Mouse (Mus musculus): Measurements from ENCODE around the gene Rnpepl1. TPM values are rescaled to one million over a fixed set of nuclear protein-coding genes. Genes with fewer than 3 reads are reported as not detected.

Gene Rnpepl1
- 26.5 and 28.4 TPM in 2 replicates for polyA plus RNA-seq (2015; fragmentation: Nextera tagmentation; extraction: Ambion mirVana)

DNA sequence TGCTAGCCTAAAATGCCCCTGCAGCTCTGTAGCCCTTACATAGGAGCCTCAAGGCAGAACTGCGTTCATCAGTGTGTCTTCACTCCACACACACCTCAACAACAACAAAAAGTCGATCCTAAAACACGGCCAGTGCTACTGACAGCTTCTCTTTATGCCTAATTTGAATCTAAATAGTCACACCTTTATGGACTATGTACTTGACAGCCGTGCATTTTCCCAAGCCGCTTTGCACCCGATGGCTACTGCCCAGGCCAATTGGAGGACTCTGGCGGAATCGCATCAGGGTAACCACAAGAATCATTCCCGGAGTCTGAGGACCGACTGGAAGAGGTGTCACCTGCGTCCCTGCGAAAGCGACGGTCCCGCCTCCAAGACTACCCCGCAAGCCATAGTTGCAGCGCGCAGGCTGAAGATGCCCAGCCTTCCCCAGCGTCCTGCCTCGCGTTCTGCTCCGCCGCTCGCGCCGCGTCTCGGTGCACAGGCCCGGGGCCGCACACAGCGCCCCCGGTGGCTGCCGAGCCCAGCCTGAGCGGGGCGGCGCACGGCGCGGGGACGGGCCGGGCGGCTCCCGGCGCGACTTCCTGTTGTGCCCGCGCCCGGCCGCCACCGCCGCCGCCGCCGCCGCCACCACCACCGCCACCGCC, at the start of gene Rnpepl1:
TSS of gene Rnpepl1 (plus strand) at position 545 of the 647 bp plus-strand sequence.
- Histone ChIP-seq H3K4me3 (ENCODE audit: low read depth, low read length) (peak within 1 kb of the TSS; percentile 90), H3K4me2 (ENCODE audit: low read length) (peak within 1 kb of the TSS; percentile 99), H3K27me3 (ENCODE audit: control insufficient read depth, insufficient read depth, low read depth, low read length) (no peaks in the 10 kb centered on the region), H3K27ac (ENCODE audit: low read length) (peak within 1 kb of the TSS; percentile 97), H3K36me3 (ENCODE audit: control insufficient read depth, insufficient read depth, low read length) (peaks cover 9% of the 10 kb centered on the region), H3K9ac (ENCODE audit: low read depth, low read length) (peak within 1 kb of the TSS; percentile 89), H3K9me3 (replicated peaks; ENCODE audit: control insufficient read depth, low read length, poor library complexity, severe bottlenecking) (no peaks in the 10 kb centered on the region), H3K4me1 (ENCODE audit: control insufficient read depth, insufficient read depth, low read length) (peaks cover 35% of the 10 kb centered on the region)
- under 1% methylated on average over 35 of the region's 57 CpGs for WGBS
- peak; percentile 78 for ATAC-seq

DNA sequence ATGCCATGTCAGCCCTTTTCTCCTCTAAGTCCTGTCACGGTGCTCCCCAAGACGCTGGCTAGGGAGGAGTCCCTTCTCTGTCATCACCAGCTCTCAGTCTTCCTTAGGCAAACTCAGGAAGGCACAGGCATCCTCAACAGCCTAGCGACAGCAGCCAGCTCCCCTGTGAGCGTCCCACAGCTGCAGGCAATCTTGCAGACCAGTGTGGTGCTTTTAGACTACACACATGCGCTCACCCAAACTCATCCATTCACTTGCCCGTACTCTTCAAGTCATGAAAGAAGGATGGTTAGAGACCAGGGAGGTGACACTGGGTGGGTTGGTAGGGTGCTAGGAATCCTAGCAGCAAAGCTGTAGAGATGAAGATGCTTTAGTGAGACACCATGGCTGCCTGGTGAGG, 49.1 kb upstream of the Rnpepl1 start:
- H3K9ac ChIP-seq (ENCODE audit: low read depth, low read length) = no peak overlapping the region
- ATAC-seq = peak; percentile 11; the same call in 1 of the 2 replicates
- WGBS = 76% methylated on average over 6 of the region's 6 CpGs
- H3K9me3 ChIP-seq (replicated peaks; ENCODE audit: control insufficient read depth, low read length, poor library complexity, severe bottlenecking) = no peaks in the 10 kb centered on the region
- H3K27me3 ChIP-seq (ENCODE audit: control insufficient read depth, insufficient read depth, low read depth, low read length) = no peaks in the 10 kb centered on the region
- H3K4me2 ChIP-seq (ENCODE audit: low read length) = no peak overlapping the region
- no peak overlapping the region for H3K4me3 ChIP-seq (ENCODE audit: low read depth, low read length)
- H3K27ac ChIP-seq (ENCODE audit: low read length) = peak overlapping the region; percentile 39
- H3K36me3 ChIP-seq (ENCODE audit: control insufficient read depth, insufficient read depth, low read length) = peaks cover 26% of the 10 kb centered on the region
- peaks cover 4% of the 10 kb centered on the region; the same call in 1 of the 2 replicates for H3K4me1 ChIP-seq (ENCODE audit: control insufficient read depth, insufficient read depth, low read length)

DNA sequence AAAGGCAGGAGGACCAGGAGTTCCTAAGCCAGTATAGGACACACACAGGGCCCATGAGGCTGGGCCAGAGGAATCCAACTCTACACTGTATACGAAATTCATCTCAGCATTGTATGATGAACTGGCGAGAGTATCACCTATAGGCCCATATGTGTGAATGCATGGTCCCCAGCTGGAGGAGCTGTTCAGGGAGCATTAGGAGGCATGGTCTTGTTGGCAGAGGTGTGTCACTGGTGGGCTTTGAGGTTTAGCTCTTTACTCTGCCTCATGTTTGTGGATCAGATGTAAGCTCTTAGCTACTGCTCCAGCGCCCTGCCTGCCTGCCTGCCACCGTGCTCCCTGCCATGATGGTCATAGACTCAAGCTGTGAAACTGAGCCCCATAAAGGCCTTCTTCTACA, 47.3 kb upstream of the Rnpepl1 start:
- Histone ChIP-seq H3K4me2 (ENCODE audit: low read length) (no peak overlapping the region), H3K27me3 (ENCODE audit: control insufficient read depth, insufficient read depth, low read depth, low read length) (no peaks in the 10 kb centered on the region), H3K36me3 (ENCODE audit: control insufficient read depth, insufficient read depth, low read length) (peaks cover 11% of the 10 kb centered on the region), H3K4me1 (ENCODE audit: control insufficient read depth, insufficient read depth, low read length) (peaks cover 4% of the 10 kb centered on the region; the same call in 1 of the 2 replicates), H3K4me3 (ENCODE audit: low read depth, low read length) (no peak overlapping the region), H3K9ac (ENCODE audit: low read depth, low read length) (no peak overlapping the region), H3K27ac (ENCODE audit: low read length) (no peak overlapping the region), H3K9me3 (replicated peaks; ENCODE audit: control insufficient read depth, low read length, poor library complexity, severe bottlenecking) (no peaks in the 10 kb centered on the region)
- no peak for ATAC-seq
- 90% methylated on average over 4 of the region's 4 CpGs for WGBS

DNA sequence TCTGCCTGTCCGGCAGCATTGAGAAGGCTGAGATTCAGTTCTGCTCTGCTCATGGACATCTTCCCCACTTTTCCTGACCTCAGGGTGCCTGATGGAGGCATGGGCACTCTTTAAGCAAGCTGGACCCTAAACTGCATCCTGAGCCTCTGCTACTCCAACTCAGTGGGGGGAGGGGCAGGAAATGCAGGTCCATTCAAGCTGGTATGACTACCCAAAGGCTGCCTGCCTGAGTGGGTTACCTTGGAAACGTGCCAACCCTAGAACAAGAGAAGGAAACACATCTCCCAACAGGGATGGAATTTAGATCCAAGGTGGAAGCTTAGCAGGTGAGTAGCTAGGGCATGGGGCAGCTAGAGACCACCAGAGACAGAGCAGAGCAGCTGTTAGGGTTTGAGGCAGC, 44.4 kb upstream of the Rnpepl1 start:
- no peak for ATAC-seq
- Histone ChIP-seq H3K4me3 (ENCODE audit: low read depth, low read length) (no peak overlapping the region), H3K4me2 (ENCODE audit: low read length) (no peak overlapping the region), H3K27me3 (ENCODE audit: control insufficient read depth, insufficient read depth, low read depth, low read length) (no peaks in the 10 kb centered on the region), H3K36me3 (ENCODE audit: control insufficient read depth, insufficient read depth, low read length) (no peaks in the 10 kb centered on the region), H3K9ac (ENCODE audit: low read depth, low read length) (no peak overlapping the region), H3K9me3 (replicated peaks; ENCODE audit: control insufficient read depth, low read length, poor library complexity, severe bottlenecking) (no peaks in the 10 kb centered on the region), H3K27ac (ENCODE audit: low read length) (no peak overlapping the region), H3K4me1 (ENCODE audit: control insufficient read depth, insufficient read depth, low read length) (peaks cover 4% of the 10 kb centered on the region; the same call in 1 of the 2 replicates)
- WGBS = 58% methylated on average over 2 of the region's 2 CpGs

DNA sequence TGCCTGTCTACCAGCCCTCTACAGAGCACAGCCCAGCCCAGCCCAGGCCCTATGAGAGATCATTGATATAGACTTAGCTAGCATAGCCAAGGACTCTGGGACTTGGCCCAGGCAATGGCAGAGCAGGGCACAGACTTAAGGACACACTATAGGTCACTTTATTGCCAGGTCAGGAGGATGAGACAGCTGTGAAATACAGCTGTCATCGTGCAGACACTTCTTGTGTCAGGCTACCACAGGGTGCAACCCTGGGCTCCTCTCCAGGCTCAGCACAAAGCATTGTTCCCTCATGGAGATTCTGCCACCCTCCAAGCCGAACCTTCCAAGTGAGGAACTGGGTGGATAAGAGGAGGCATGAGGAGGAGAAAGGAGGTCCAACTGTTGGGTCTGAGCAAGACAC, 40.6 kb upstream of the Rnpepl1 start:
- 83% methylated on average over 2 of the region's 2 CpGs for WGBS
- peaks cover 4% of the 10 kb centered on the region; the same call in 1 of the 2 replicates for H3K4me1 ChIP-seq (ENCODE audit: control insufficient read depth, insufficient read depth, low read length)
- no peak overlapping the region for H3K4me2 ChIP-seq (ENCODE audit: low read length)
- no peak overlapping the region for H3K4me3 ChIP-seq (ENCODE audit: low read depth, low read length)
- H3K36me3 ChIP-seq (ENCODE audit: control insufficient read depth, insufficient read depth, low read length) = no peaks in the 10 kb centered on the region
- ATAC-seq = no peak
- no peaks in the 10 kb centered on the region for H3K9me3 ChIP-seq (replicated peaks; ENCODE audit: control insufficient read depth, low read length, poor library complexity, severe bottlenecking)
- H3K9ac ChIP-seq (ENCODE audit: low read depth, low read length) = no peak overlapping the region
- H3K27ac ChIP-seq (ENCODE audit: low read length) = no peak overlapping the region
- no peaks in the 10 kb centered on the region for H3K27me3 ChIP-seq (ENCODE audit: control insufficient read depth, insufficient read depth, low read depth, low read length)

DNA sequence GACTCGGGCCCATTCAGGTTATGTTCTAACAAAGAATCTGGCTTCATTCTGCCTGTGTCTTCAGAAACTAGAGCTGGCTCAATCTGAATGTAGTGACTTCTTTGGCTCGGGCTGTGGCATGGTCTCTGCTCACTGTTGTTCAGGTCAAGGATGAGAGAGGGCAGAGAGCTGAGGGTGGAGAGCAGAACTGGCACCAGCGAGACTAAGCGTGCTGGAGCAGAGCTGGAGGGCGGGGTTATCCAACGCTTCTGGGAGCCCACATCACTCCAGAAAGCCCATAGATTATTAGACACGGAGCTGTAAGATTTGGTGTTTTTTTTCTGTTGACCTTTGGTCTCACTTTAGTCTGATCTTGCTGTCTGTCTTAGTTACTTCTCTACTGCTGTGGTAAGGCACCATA, 37.9 kb upstream of the Rnpepl1 start:
- no peak overlapping the region for H3K9ac ChIP-seq (ENCODE audit: low read depth, low read length)
- 89% methylated on average over 7 of the region's 7 CpGs for WGBS
- H3K4me2 ChIP-seq (ENCODE audit: low read length) = no peak overlapping the region
- no peak overlapping the region for H3K4me3 ChIP-seq (ENCODE audit: low read depth, low read length)
- H3K27ac ChIP-seq (ENCODE audit: low read length) = no peak overlapping the region
- H3K27me3 ChIP-seq (ENCODE audit: control insufficient read depth, insufficient read depth, low read depth, low read length) = no peaks in the 10 kb centered on the region
- no peaks in the 10 kb centered on the region for H3K36me3 ChIP-seq (ENCODE audit: control insufficient read depth, insufficient read depth, low read length)
- no peak for ATAC-seq
- H3K4me1 ChIP-seq (ENCODE audit: control insufficient read depth, insufficient read depth, low read length) = no peaks in the 10 kb centered on the region
- H3K9me3 ChIP-seq (replicated peaks; ENCODE audit: control insufficient read depth, low read length, poor library complexity, severe bottlenecking) = no peaks in the 10 kb centered on the region

DNA sequence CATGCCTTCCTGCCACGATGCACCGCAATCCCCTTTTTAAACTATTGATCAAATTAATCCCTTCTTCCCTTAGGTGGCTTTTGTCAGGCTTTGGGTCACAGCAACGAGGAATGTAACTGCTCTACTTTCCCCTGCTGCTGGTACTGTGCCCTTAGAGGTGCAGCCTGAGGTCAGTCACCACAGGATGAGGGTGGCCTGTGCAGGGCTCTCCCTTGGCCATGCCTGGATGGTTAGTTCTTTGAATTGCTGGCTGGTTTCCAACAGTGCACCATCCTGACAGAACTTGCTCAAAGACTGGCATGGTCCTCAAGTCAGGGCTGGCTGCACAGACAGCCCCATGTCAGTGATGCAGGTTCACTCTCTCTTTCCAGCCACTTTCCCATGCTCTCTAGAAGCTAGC, 36.6 kb upstream of the Rnpepl1 start:
- WGBS = 37% methylated on average over 3 of the region's 3 CpGs
- Histone ChIP-seq H3K9me3 (replicated peaks; ENCODE audit: control insufficient read depth, low read length, poor library complexity, severe bottlenecking) (no peaks in the 10 kb centered on the region), H3K4me2 (ENCODE audit: low read length) (no peak overlapping the region), H3K27ac (ENCODE audit: low read length) (no peak overlapping the region), H3K9ac (ENCODE audit: low read depth, low read length) (no peak overlapping the region), H3K4me3 (ENCODE audit: low read depth, low read length) (no peak overlapping the region), H3K27me3 (ENCODE audit: control insufficient read depth, insufficient read depth, low read depth, low read length) (no peaks in the 10 kb centered on the region), H3K36me3 (ENCODE audit: control insufficient read depth, insufficient read depth, low read length) (no peaks in the 10 kb centered on the region), H3K4me1 (ENCODE audit: control insufficient read depth, insufficient read depth, low read length) (no peaks in the 10 kb centered on the region)
- ATAC-seq = no peak

DNA sequence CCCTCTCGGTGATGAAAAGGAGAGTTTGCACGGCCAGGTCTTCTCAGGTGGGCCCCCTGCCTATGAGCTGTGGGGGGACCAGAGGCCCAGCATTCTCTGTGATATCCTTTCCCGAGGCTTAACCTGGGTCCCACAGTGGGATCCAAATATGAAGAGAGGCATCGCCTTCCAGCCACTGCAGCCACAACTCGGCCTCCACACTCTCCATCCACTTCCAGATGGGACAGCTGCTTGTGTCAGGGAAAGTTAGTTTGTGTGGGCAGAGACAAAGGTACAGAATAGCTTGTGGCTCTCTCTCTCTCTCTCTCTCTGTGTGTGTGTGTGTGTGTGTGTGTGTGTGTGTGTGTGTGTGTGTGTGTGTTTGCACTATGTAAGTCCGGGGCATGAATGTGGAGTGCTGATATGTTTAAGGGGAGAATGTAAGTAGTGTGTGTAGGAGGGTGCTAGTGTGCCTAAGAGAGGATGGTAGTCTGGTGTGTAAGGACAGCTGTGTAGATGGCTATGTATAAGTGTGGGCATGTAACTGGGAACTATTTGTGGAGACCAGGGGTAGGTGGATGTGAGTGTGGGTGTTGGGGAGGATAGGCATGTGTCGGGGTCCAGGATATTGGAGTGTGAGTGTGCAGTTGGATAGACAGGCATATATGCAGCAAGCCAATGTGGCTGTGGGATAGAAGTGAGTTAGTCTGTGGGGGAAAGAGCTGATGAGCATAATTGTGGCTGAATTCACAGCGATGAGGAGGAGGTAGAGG, 35.0 kb upstream of the Rnpepl1 start:
- Histone ChIP-seq H3K4me2 (ENCODE audit: low read length) (no peak overlapping the region), H3K36me3 (ENCODE audit: control insufficient read depth, insufficient read depth, low read length) (no peaks in the 10 kb centered on the region), H3K4me1 (ENCODE audit: control insufficient read depth, insufficient read depth, low read length) (no peaks in the 10 kb centered on the region), H3K27me3 (ENCODE audit: control insufficient read depth, insufficient read depth, low read depth, low read length) (no peaks in the 10 kb centered on the region), H3K9ac (ENCODE audit: low read depth, low read length) (no peak overlapping the region), H3K9me3 (replicated peaks; ENCODE audit: control insufficient read depth, low read length, poor library complexity, severe bottlenecking) (no peaks in the 10 kb centered on the region), H3K27ac (ENCODE audit: low read length) (no peak overlapping the region), H3K4me3 (ENCODE audit: low read depth, low read length) (no peak overlapping the region)
- WGBS = 87% methylated on average over 8 of the region's 8 CpGs
- no peak for ATAC-seq

DNA sequence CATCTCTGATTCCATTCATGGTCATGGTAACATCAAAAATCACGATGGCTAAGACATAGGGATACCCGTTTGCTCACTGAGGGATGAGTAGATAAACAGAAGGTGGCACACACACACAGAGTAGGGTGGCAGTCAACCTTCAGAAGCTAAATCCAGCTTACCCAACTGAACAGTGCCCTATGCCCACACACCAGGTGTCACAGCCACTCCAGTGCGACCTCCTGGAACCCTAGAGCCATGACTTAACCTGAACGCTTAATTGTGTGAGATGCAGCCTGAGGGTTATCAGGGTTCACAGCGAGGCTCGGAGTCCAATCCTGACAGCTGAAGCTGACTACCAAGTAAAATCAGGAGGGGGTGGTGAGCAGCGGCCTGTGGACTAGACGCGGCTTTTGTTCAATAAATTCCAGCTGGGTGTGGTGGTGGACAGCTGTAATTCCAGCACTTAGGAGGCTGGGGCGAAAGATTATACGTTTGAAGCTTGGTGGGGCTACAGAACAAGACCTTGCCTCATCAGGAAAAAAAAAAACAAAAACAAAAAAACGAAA, 33.1 kb upstream of the Rnpepl1 start:
- H3K9ac ChIP-seq (ENCODE audit: low read depth, low read length) = no peak overlapping the region
- H3K4me2 ChIP-seq (ENCODE audit: low read length) = no peak overlapping the region
- no peaks in the 10 kb centered on the region for H3K36me3 ChIP-seq (ENCODE audit: control insufficient read depth, insufficient read depth, low read length)
- H3K9me3 ChIP-seq (replicated peaks; ENCODE audit: control insufficient read depth, low read length, poor library complexity, severe bottlenecking) = no peaks in the 10 kb centered on the region
- no peaks in the 10 kb centered on the region for H3K27me3 ChIP-seq (ENCODE audit: control insufficient read depth, insufficient read depth, low read depth, low read length)
- H3K27ac ChIP-seq (ENCODE audit: low read length) = no peak overlapping the region
- 63% methylated on average over 12 of the region's 12 CpGs for WGBS
- no peaks in the 10 kb centered on the region for H3K4me1 ChIP-seq (ENCODE audit: control insufficient read depth, insufficient read depth, low read length)
- no peak for ATAC-seq
- no peak overlapping the region for H3K4me3 ChIP-seq (ENCODE audit: low read depth, low read length)

All from midbrain, embryonic 16.5 days (tissue).